Mouse (Mus musculus): Measurements from ENCODE around the gene Gpr6.

Gene Gpr6

GRCm38 (mm10) chr10:41072116-41072515 lies at the start of gene Gpr6:
Gene Gpr6, minus strand, starts transcription at chr10:41072285.
- DNase-seq (ENCODE audit: low spot score) = no peak

- no peak for DNase-seq (ENCODE audit: low spot score)
These were observed 28.0 kb upstream of the Gpr6 start for GRCm38 (mm10) chr10:41100060-41100459.

GRCm38 (mm10) chr10:41098137-41098536 lies 26.1 kb upstream of the Gpr6 start:
- DNase-seq (ENCODE audit: low spot score) = no peak

- no peak for DNase-seq (ENCODE audit: low spot score)
These were observed 16.8 kb upstream of the Gpr6 start for GRCm38 (mm10) chr10:41088852-41089251.

GRCm38 (mm10) chr10:41071696-41072095 lies 389 bp downstream of the Gpr6 start:
- peak; percentile 29 for DNase-seq (ENCODE audit: low spot score)

GRCm38 (mm10) chr10:41070693-41071651 lies 1.1 kb downstream of the Gpr6 start:
- no peak for DNase-seq (ENCODE audit: low spot score)

GRCm38 (mm10) chr10:41060250-41060831 lies 11.7 kb downstream of the Gpr6 start:
- DNase-seq (ENCODE audit: low spot score) = no peak

GRCm38 (mm10) chr10:41055581-41055980 lies 16.5 kb downstream of the Gpr6 start:
- DNase-seq (ENCODE audit: low spot score) = no peak

- DNase-seq (ENCODE audit: low spot score) = no peak
These were observed 18.1 kb downstream of the Gpr6 start for GRCm38 (mm10) chr10:41054005-41054404.

- no peak for DNase-seq (ENCODE audit: low spot score)
These were observed 29.8 kb downstream of the Gpr6 start for GRCm38 (mm10) chr10:41042272-41042671.

GRCm38 (mm10) chr10:41041478-41041877 lies 30.6 kb downstream of the Gpr6 start:
- no peak for DNase-seq (ENCODE audit: low spot score)

- DNase-seq (ENCODE audit: low spot score) = no peak
These were observed 31.5 kb downstream of the Gpr6 start for GRCm38 (mm10) chr10:41040530-41041085.

GRCm38 (mm10) chr10:41038476-41038875 lies 33.6 kb downstream of the Gpr6 start:
- DNase-seq (ENCODE audit: low spot score) = no peak

- DNase-seq (ENCODE audit: low spot score) = no peak
These were observed 34.4 kb downstream of the Gpr6 start for GRCm38 (mm10) chr10:41037722-41038121.

- no peak for DNase-seq (ENCODE audit: low spot score)
These were observed 39.3 kb downstream of the Gpr6 start for GRCm38 (mm10) chr10:41032811-41033210.

- no peak for DNase-seq (ENCODE audit: low spot score)
These were observed 47.2 kb downstream of the Gpr6 start for GRCm38 (mm10) chr10:41024860-41025259.

GRCm38 (mm10) chr10:41024406-41024805 lies 47.7 kb downstream of the Gpr6 start:
- no peak for DNase-seq (ENCODE audit: low spot score)

GRCm38 (mm10) chr10:41022226-41022625 lies 49.9 kb downstream of the Gpr6 start:
- no peak for DNase-seq (ENCODE audit: low spot score)

All from ovary, postnatal 10 days (tissue).